Mouse (Mus musculus): ENCODE results near the gene Tfe3. TPM values are rescaled to one million over a fixed set of nuclear protein-coding genes. Genes with fewer than 3 reads are reported as not detected.
A peak's percentile ranks its signal among the peaks of the same experiment; 100 is the strongest.

The Tfe3 gene
- total RNA-seq, 2 experiments from 2014 or later: 17.4 to 19.0 TPM

- peak; percentile 49 to 55 for DNase-seq
These were observed 11.8 kb upstream of the Tfe3 start, which contains the start of gene Ccdc120 for GRCm38 (mm10) chrX:7750432-7751116. TSS of gene Ccdc120 (minus strand) at chrX:7750905.

DNA sequence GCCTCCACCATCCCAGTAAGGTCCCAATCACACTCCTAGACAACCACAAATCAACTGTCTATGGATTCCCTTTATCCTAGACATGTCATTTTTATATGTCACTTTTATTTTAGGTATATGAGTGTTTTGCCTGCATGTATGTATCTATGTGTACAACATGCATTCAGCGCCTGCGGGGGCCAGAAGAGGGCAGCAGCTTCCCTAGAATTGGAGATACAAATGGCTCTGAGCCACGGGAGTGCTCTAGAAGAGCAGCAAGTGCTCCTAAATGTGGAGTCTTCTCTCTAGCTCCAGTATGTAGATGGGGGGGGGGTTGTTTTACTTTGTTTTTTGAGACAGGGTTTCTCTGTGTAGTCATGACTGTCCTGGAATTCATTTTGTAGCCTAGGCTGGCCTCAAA lies 8.7 kb upstream of the Tfe3 start:
- intact Hi-C loops (cut with DNase I): loop anchor here (5.0 kb wide), 1 partner anchor 39 kb away; no protein-coding TSS in a partner anchor
- peak in 1 of 2 experiments; percentile 52 for DNase-seq

More at GRCm38 (mm10) chrX:7750432-7751116, 11.8 kb upstream of the Tfe3 start, which contains the start of gene Ccdc120:
- intact Hi-C loops (cut with DNase I): loop anchor here (5.0 kb wide), 1 partner anchor 42 kb away; no protein-coding TSS in a partner anchor

DNA sequence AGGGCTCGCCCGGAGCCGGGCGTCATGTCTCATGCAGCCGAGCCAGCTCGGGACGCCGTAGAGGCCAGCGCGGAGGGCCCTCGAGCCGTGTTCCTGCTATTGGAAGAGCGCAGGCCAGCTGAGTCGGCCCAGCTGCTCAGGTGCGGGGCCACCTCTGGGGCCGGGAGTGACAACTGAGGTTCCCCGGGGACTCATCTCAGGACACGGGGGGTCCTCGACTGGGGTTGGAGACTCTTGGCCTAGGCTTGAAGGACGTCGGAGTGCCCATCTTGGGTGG lies 499 bp downstream of the Tfe3 start:
- intact Hi-C loops (cut with DNase I): no loop called here
- no peak for DNase-seq

DNA sequence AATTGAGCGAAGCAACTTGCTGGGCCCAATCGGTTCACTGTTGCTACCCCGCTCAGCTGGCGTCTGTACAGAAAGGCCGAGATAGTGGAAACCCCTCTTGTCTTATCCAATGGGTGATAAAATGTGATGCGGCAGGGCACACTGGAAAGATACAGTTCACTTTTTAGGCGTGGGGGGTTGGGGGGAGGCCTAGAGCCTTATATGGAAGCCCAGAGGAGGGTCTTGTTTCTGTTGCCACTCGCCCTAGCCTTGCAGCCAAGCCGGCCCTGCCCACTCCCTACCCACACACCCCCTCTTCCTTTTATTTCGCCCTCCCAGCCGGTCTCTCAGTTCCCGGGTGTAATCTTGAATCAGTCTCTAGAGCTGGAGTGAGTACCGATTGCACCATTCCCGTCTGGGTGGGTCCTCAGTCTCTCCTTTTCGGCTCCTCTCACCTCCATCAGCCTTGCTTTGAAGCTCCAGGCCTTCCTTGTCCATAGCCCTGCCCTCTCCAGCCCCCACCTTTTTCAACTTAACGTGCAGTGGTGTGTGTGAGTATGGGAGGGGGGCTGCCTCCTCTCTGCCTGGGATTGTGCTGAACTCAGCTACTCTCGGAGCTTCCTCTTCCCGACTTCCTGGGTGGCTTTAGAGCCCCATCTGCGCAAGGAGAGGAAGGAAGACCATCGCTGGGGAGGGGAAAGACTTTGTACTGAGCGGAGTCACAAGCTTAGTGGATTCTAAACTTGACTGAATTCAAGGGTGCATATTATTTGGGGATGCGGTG lies 1.5 kb downstream of the Tfe3 start:
- DNase-seq: peak; percentile 36 to 43
- intact Hi-C loops (cut with DNase I): no loop called here

DNA sequence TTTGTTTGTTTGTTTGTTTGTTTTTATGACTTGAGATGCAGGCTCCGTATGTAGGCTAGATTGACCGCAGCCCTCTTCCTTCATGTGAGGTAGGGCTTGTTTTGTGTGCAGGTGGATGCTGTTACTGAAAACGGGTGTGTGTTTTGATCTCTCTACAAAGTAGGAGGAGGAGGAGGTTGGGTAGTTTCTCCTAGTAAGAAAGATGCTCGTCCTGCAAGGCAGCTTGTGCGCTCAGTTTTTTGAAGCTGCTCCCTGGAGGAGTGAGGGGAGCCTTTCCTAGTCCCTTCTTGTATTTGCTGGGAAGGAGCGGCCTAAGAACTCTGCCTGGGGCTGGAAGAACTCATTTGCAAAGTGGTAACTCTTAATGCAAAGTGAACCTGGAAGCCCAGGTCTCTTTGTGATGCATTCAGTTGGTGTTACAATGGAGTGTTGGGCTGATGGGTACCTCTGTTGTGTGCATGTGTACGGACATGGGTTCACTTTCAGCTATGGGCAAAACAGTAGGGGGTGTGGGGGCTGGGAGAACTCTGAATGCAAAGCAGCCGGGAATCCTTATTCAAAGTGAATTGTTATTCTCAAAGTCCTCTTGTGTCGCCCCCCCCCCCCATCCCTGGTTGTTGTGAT lies 2.4 kb downstream of the Tfe3 start:
- DNase-seq: no peak

DNA sequence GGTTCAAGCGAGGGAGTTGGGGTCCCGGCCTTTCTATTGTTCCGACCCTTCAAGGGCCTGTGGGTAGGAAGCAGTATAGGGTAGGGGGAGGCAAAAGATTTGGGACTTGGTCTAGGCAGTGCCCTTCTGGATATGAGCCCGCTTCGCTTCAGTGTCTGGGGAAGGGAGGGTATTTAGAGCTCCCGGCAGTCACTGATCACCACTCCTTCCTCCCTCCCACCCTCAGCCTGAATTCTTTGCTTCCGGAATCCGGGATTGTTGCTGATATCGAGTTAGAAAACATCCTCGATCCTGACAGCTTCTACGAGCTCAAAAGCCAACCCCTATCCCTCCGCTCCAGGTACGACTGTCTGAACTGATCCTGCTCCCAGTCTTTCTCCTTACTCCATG lies 2.9 kb downstream of the Tfe3 start:
- DNase-seq: peak; percentile 15 to 21
- intact Hi-C loops (cut with DNase I): no loop called here

More for the DNA sequence above, 2.4 kb downstream of the Tfe3 start:
- intact Hi-C loops (cut with DNase I): no loop called here

DNA sequence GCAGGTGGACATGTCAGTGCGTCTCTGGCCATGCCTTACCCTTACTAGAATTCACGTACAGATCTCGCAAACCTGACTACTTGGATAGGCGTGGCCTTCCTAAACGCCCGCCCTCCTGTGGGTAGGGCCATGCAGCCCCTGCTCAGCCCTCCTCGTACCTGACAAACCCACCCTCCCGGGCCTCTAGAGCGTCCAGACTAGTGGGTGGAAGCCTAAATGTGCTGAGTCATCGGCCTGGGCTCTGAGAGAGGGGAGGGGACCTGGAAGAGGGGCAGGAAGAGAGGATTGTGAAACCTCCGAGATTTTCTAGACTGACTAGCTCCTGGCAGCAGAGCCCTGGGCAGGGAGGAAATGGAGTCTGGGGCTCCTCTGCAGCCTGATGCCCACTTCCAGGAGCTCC lies 3.4 kb downstream of the Tfe3 start:
- DNase-seq: peak; percentile 26 to 29
- intact Hi-C loops (cut with DNase I): no loop called here

GRCm38 (mm10) chrX:7769302-7770017 lies 7.1 kb downstream of the Tfe3 start:
- DNase-seq: no peak
- intact Hi-C loops (cut with DNase I): no loop called here

GRCm38 (mm10) chrX:7772766-7773165 lies 10.4 kb downstream of the Tfe3 start:
- intact Hi-C loops (cut with DNase I): no loop called here
- DNase-seq: no peak

DNA sequence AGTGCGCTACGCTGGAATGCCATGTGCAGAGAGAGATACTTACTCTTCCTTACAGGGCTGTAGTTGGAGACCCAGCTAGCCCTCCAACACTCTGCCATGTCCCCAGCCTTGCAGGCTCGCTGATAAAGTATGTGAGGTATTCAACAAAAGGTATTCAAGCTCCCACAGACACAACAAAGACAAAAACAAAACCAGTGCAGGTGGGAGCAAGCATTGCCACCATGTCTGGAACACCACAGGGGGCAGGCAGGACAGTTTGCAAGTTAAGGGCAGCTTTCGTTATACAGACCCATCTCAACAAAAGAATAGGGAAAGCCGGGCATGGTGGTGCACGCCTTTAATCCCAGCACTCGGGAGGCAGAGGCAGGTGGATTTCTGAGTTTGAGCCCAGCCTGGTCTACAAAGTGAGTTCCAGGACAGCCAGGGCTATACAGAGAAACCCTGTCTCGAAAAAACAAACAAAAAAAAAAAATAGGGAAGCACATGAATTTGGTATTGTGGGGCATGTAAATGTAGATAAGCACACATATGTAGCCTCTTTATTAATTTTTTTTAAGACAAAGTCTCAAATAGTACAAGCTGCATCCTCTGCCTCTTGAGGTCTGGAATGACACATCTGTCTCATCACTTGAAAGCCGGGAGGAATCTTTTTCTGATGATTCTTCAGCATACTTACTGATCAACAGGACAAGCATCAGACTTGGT lies 13.3 kb downstream of the Tfe3 start:
- no peak for DNase-seq
- intact Hi-C loops (cut with DNase I): loop anchor here (2.0 to 5.0 kb wide), 2 partner anchors 17 to 43 kb away; no protein-coding TSS in a partner anchor

- DNase-seq: peak; percentile 48 to 66
- intact Hi-C loops (cut with DNase I): loop anchor here (2.0 to 5.0 kb wide), 2 partner anchors 18 to 44 kb away; no protein-coding TSS in a partner anchor
These were observed 14.1 kb downstream of the Tfe3 start for GRCm38 (mm10) chrX:7776329-7777082.

DNA sequence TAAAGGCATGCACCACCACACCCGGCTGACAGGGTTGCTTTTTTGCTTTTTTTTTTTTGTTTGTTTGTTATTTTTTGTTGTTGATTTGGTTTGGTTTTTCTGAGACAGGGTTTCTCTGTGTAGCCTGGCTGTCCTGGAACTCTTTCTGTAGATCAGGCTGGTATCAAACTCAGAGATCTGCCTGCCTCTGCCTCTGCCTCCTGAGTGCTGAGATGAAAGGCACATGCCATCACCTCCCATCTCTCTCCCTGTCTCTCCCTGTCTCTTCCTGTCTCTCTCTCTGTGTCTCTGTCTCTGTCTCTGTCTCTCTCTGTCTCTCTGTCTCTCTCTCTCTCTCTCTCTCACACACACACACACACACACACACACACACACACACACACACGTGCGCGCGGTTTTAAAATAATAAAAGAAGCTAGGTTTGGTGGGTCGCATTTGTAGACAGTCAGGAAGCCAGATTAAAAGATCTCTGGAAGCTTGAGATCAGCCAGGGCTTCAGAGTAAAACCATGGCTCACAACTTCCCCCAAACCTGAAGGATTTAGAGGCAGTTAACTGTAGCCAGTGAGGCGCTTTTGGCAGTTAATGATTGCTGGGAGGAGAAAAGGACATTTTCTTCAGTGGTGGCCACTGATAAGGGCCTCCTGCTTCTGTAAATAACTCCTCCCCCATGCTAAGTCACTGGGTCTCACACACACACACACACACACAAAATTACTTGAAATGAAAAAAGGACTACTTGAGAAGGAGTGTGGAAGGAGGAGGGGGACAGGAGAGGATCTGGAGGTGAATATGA lies 16.3 kb downstream of the Tfe3 start:
- DNase-seq: no peak
- intact Hi-C loops (cut with DNase I): loop anchor here (5.0 kb wide), 1 partner anchor 46 kb away; no protein-coding TSS in a partner anchor

DNA sequence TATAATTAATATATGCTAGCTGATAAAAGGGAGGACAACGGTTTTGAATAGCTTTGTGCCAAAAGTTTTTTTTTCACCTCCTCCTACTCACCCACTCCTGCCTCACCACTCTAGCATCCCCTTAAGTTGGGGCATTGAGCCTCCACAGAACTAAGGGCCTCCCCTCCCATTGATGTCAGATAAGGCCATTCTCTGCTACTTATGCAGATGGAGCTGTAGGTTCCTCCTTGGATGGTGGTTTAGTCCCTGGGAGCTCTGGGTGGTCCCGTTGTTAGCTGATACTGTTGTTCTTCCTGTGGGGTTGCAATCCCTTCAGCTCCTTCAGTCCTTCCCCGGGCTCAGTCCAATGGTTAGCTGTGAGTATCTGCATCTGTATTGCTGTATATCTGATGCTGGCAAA lies 16.9 kb downstream of the Tfe3 start:
- intact Hi-C loops (cut with DNase I): loop anchor here (5.0 kb wide), 1 partner anchor 47 kb away; no protein-coding TSS in a partner anchor
- DNase-seq: no peak

- intact Hi-C loops (cut with DNase I): no loop called here
- no peak for DNase-seq
These were observed 20.3 kb downstream of the Tfe3 start for GRCm38 (mm10) chrX:7782603-7783092.

GRCm38 (mm10) chrX:7789542-7790136 lies 27.3 kb downstream of the Tfe3 start, which contains the start of gene Gripap1:
TSS of gene Gripap1 (plus strand) at chrX:7789765.
- intact Hi-C loops (cut with DNase I): loop anchor here (5.0 kb wide), 1 partner anchor 37 kb away; the partner anchor contains the start of gene Ccdc120
- DNase-seq: peak; percentile 78 to 79

GRCm38 (mm10) chrX:7790309-7790708 lies 27.9 kb downstream of the Tfe3 start:
- DNase-seq: no peak
- intact Hi-C loops (cut with DNase I): loop anchor here (5.0 kb wide), 1 partner anchor 38 kb away; the partner anchor contains the start of gene Ccdc120

GRCm38 (mm10) chrX:7793361-7793760 lies 31.0 kb downstream of the Tfe3 start:
- peak in 1 of 2 experiments; percentile 11 for DNase-seq
- intact Hi-C loops (cut with DNase I): loop anchor here (5.0 kb wide), 1 partner anchor 41 kb away; the partner anchor contains the start of gene Ccdc120

- intact Hi-C loops (cut with DNase I): no loop called here
- peak; percentile 36 to 40 for DNase-seq
These were observed 32.7 kb downstream of the Tfe3 start for GRCm38 (mm10) chrX:7795016-7795415.
